Mouse (Mus musculus): Measurements from ENCODE around the gene Syt2. TPM values are rescaled to one million over a fixed set of nuclear protein-coding genes. Genes with fewer than 3 reads are reported as not detected.

The Syt2 gene
- polyA plus RNA-seq, 1 experiment from 2014 or later = 1.0 TPM

DNA sequence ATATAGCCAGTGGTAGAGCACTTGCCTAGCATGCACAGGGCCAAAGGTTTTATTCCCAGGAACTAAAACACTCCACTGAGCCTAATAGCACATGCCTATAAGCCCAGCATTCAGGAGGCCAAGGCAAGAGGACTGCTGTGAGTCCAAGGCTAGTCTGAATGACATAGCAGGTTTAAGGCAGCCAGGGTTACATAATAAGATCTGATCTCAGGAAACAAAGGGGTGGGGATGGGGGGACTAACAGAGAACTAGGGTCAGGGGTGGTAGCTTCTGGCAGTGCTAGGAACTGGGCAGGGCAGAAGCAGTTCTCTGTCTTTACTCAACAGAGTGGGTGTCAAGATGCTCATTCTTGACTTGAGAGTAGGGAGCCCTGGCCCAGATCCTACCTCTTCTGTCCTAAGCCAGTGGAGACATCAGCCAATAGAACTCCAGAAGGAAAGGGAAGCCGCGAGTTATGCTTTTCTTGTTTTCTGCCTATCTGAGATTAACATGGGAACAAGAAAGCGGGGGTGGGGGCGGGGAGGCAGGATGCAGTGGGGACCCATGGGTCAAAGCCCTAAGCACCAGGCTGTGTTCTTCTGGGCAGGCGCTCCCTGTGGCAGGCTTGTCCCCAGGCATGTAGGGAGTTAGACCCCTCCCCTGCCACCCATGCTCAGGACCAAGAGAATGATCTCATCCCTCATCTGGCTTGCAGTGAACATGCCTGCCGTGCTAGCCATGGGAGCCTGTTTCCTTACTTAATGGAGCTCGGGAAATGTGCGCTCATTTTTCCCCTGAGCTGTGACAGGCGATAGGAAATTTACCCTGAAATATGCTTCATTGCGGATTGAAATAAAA is 25.0 kb downstream of the Syt2 start:
- H3K27ac ChIP-seq (ENCODE audit: low read depth) = no peak overlapping the region
- DNase-seq (no peak), ATAC-seq (ENCODE audit: insufficient read depth) (no peak)
- H3K4me2 ChIP-seq = no peak overlapping the region
- H3K9ac ChIP-seq = no peak overlapping the region
- no peaks in the 10 kb centered on the region for H3K4me1 ChIP-seq (ENCODE audit: insufficient read depth)
- H3K36me3 ChIP-seq (ENCODE audit: insufficient read depth) = no peaks in the 10 kb centered on the region
- no peak for TF ChIP-seq CTCF (IDR thresholded peaks at IDR 0.05; ENCODE audit: low read depth)
- H3K4me3 ChIP-seq (ENCODE audit: low read depth, low read length) = no peak overlapping the region
- no peaks in the 10 kb centered on the region for H3K9me3 ChIP-seq (ENCODE audit: low read depth, low read length)
- H3K27me3 ChIP-seq (ENCODE audit: insufficient read depth, low read length) = no peaks in the 10 kb centered on the region
- WGBS = 59% methylated on average over 10 of the region's 10 CpGs

DNA sequence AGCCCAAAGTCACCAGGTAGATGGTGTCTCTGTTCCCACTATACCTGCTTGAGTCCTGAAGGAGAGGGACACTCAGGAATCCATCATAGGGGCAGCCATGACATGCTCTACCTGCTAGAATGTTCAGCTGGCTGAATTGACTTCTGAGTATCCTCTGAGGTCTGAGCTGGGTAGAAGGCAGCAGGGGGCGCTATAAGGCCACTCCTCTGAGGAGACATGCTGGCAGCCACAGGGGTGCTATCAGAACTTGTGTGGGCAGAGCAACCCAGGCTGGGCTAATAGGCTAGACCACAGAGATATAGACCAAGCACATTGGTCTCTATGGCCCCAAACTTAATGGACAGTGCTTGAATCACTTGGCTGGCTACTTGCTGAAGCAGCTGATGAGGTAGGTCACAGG is 27.8 kb downstream of the Syt2 start:
- ATAC-seq (ENCODE audit: insufficient read depth) (no peak), DNase-seq (peak; percentile 10)
- Histone ChIP-seq H3K27me3 (ENCODE audit: insufficient read depth, low read length) (no peaks in the 10 kb centered on the region), H3K4me2 (no peak overlapping the region), H3K4me3 (ENCODE audit: low read depth, low read length) (no peak overlapping the region), H3K9ac (no peak overlapping the region), H3K4me1 (ENCODE audit: insufficient read depth) (no peaks in the 10 kb centered on the region), H3K9me3 (ENCODE audit: low read depth, low read length) (no peaks in the 10 kb centered on the region), H3K36me3 (ENCODE audit: insufficient read depth) (no peaks in the 10 kb centered on the region), H3K27ac (ENCODE audit: low read depth) (no peak overlapping the region)
- peak; percentile 42 for TF ChIP-seq CTCF (IDR thresholded peaks at IDR 0.05; ENCODE audit: low read depth)
- WGBS = 12% methylated on average over 1 of the region's 1 CpGs

DNA sequence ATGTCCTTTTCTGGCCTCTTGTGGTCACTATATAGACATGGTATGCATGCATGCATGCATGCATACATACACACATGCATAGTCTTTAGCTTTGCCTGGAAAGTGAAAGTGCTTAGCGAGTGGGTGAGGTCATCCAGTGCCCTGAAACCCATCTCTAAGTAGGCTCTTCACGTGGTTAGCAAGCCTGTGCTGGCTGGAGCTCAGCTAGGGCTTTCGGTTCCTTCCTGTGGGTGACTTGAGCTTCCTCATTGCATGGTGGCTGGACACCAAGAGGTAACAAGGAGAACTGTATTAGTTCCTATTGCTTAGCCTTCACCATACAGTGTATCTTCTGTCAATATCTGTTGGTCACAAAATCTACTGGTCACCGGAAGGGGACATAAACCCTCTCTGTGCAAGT is 33.0 kb downstream of the Syt2 start:
- H3K36me3 ChIP-seq (ENCODE audit: insufficient read depth) = no peaks in the 10 kb centered on the region
- no peak overlapping the region for H3K4me2 ChIP-seq
- no peak for TF ChIP-seq CTCF (IDR thresholded peaks at IDR 0.05; ENCODE audit: low read depth)
- H3K27ac ChIP-seq (ENCODE audit: low read depth) = no peak overlapping the region
- H3K4me3 ChIP-seq (ENCODE audit: low read depth, low read length) = no peak overlapping the region
- H3K9me3 ChIP-seq (ENCODE audit: low read depth, low read length) = no peaks in the 10 kb centered on the region
- 72% methylated on average over 4 of the region's 4 CpGs for WGBS
- no peaks in the 10 kb centered on the region for H3K27me3 ChIP-seq (ENCODE audit: insufficient read depth, low read length)
- no peak overlapping the region for H3K9ac ChIP-seq
- DNase-seq (no peak), ATAC-seq (ENCODE audit: insufficient read depth) (no peak)
- H3K4me1 ChIP-seq (ENCODE audit: insufficient read depth) = no peaks in the 10 kb centered on the region

GRCm38 (mm10) chr1:134680617-134681016 is 34.1 kb downstream of the Syt2 start:
- no peaks in the 10 kb centered on the region for H3K4me1 ChIP-seq (ENCODE audit: insufficient read depth)
- peak; percentile 40; the same call in 1 of the 2 replicates for TF ChIP-seq CTCF (IDR thresholded peaks at IDR 0.05; ENCODE audit: low read depth)
- H3K36me3 ChIP-seq (ENCODE audit: insufficient read depth) = no peaks in the 10 kb centered on the region
- H3K9ac ChIP-seq = no peak overlapping the region
- no peak overlapping the region for H3K27ac ChIP-seq (ENCODE audit: low read depth)
- H3K9me3 ChIP-seq (ENCODE audit: low read depth, low read length) = no peaks in the 10 kb centered on the region
- DNase-seq = no peak
- no peak overlapping the region for H3K4me3 ChIP-seq (ENCODE audit: low read depth, low read length)
- H3K27me3 ChIP-seq (ENCODE audit: insufficient read depth, low read length) = no peaks in the 10 kb centered on the region
- WGBS = 14% methylated on average over 6 of the region's 6 CpGs
- no peak for ATAC-seq (ENCODE audit: insufficient read depth)
- H3K4me2 ChIP-seq = no peak overlapping the region

GRCm38 (mm10) chr1:134682460-134682859 is 36.0 kb downstream of the Syt2 start:
- Histone ChIP-seq H3K27me3 (ENCODE audit: insufficient read depth, low read length) (no peaks in the 10 kb centered on the region), H3K9me3 (ENCODE audit: low read depth, low read length) (no peaks in the 10 kb centered on the region), H3K9ac (no peak overlapping the region), H3K36me3 (ENCODE audit: insufficient read depth) (no peaks in the 10 kb centered on the region), H3K4me3 (ENCODE audit: low read depth, low read length) (no peak overlapping the region), H3K27ac (ENCODE audit: low read depth) (no peak overlapping the region), H3K4me1 (ENCODE audit: insufficient read depth) (no peaks in the 10 kb centered on the region), H3K4me2 (no peak overlapping the region)
- no peak for ATAC-seq (ENCODE audit: insufficient read depth)
- no peak for DNase-seq
- 31% methylated on average over 9 of the region's 9 CpGs for WGBS
- TF ChIP-seq CTCF (IDR thresholded peaks at IDR 0.05; ENCODE audit: low read depth) = no peak

- H3K9me3 ChIP-seq (ENCODE audit: low read depth, low read length) = no peaks in the 10 kb centered on the region
- H3K4me2 ChIP-seq = no peak overlapping the region
- no peak overlapping the region for H3K9ac ChIP-seq
- TF ChIP-seq CTCF (IDR thresholded peaks at IDR 0.05; ENCODE audit: low read depth) = no peak
- H3K36me3 ChIP-seq (ENCODE audit: insufficient read depth) = no peaks in the 10 kb centered on the region
- H3K4me1 ChIP-seq (ENCODE audit: insufficient read depth) = no peaks in the 10 kb centered on the region
- no peak for DNase-seq
- WGBS = 44% methylated on average over 4 of the region's 4 CpGs
- H3K27me3 ChIP-seq (ENCODE audit: insufficient read depth, low read length) = no peaks in the 10 kb centered on the region
- no peak overlapping the region for H3K4me3 ChIP-seq (ENCODE audit: low read depth, low read length)
- ATAC-seq (ENCODE audit: insufficient read depth) = no peak
- H3K27ac ChIP-seq (ENCODE audit: low read depth) = no peak overlapping the region
Measured at GRCm38 (mm10) chr1:134686834-134687421, 40.5 kb downstream of the Syt2 start.

DNA sequence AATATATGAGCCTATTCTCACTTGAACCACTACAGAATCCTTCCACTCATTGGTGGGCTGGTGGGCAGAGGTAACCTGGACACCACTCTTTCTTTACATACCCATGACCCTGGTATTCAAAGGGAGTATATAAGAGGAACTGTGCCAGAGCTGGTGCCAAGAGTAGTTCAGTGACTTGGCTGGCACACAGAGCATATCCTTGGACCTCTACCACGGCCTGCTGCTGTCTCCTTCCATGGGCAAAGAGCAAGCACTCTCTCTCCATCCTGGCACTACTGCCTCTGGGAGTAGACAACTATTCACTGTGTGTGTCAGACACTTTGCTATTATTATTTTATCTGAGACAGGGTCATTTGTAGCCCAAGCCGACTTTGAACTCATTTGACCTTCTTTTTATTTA is 49.8 kb downstream of the Syt2 start:
- WGBS = 39% methylated on average over 2 of the region's 2 CpGs
- Histone ChIP-seq H3K9ac (no peak overlapping the region), H3K27me3 (ENCODE audit: insufficient read depth, low read length) (no peaks in the 10 kb centered on the region), H3K4me2 (no peak overlapping the region), H3K4me1 (ENCODE audit: insufficient read depth) (no peaks in the 10 kb centered on the region), H3K36me3 (ENCODE audit: insufficient read depth) (no peaks in the 10 kb centered on the region), H3K9me3 (ENCODE audit: low read depth, low read length) (no peaks in the 10 kb centered on the region), H3K27ac (ENCODE audit: low read depth) (no peak overlapping the region), H3K4me3 (ENCODE audit: low read depth, low read length) (no peak overlapping the region)
- ATAC-seq (ENCODE audit: insufficient read depth) = no peak
- no peak for DNase-seq
- no peak for TF ChIP-seq CTCF (IDR thresholded peaks at IDR 0.05; ENCODE audit: low read depth)
